Mouse (Mus musculus) adrenal gland, postnatal 36 days (tissue): ENCODE results near the gene Fam120c. TPM values are rescaled to one million over a fixed set of nuclear protein-coding genes. Genes with fewer than 3 reads are reported as not detected.

ENCODE experiments used
- DNase-seq, 2 experiments: peaks; one replicate each; pipeline ENCODE4 v3.0.0; 2021; ENCODE audit warnings: mixed read lengths in 1 of 2
- total RNA-seq, 2 experiments: library from RNA; stranded (reverse); gene quantifications; 2 replicates each; pipeline ENCODE4 v1.2.3; 2021

Fam120c gene
- total RNA-seq, 2 experiments from 2014 or later = 14.8 to 18.1 TPM

DNA sequence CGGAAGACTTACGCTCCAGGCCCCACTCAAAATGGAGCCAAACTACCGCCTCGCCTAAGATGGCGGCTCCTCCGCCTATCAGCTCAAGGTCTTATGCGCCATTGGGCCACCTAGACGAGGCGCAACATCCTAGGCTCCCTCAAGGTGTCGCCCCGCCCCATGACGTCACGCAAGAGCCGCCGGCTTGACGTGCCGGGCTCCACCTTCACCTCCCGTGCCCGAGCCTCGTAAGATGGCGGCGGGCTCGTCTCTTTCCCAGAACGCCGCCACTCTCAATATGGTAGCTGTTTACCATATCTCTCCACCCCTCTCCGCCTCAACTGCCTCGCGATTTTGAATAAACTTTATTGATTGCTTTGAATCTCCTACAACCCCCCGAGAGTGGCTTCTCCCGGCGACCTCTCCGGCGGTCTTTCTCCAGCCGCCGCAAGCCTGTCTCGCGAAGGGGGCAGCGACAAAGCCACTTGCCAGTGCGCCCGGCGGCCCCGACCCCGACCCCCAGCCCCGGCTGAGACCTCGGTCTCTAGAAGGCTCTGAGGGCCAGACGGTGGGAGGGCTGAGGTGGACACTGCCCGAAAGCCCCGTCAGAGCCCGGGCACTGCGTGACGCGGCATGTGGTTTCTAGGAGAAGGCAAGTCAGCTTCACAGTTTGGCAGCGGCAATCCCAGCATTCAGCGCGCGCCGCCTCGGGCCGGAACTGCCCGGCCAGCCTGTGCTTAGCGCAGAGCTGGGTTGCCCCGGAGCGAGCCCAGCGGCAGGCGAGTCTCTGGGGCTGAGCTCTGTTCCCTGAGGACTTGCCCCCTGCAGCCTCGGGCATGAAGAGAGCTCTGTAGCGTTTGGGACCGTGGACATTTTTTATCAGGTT lies 176.7 kb downstream of the Fam120c start, which contains the start of gene Phf8:
Gene Phf8, plus strand, starts transcription at position 215 of the 865 bp plus-strand sequence.
- peak; percentile 96 to 98 for DNase-seq

Other genes starting within 250 kb of the Fam120c start
- 10 to 100 TPM; 40.0 to 46.2 TPM for gene Tsr2, start 247.6 kb upstream of the Fam120c start, total RNA-seq
- gene Wnk3, start 146.1 kb upstream of the Fam120c start, total RNA-seq = 1 to 10 TPM; 1.3 to 1.4 TPM
- 10 to 100 TPM; 26.5 to 29.9 TPM for gene Phf8, start 176.5 kb downstream of the Fam120c start, total RNA-seq